Mouse (Mus musculus): ENCODE measurements around the gene Pip4k2a.

DNA sequence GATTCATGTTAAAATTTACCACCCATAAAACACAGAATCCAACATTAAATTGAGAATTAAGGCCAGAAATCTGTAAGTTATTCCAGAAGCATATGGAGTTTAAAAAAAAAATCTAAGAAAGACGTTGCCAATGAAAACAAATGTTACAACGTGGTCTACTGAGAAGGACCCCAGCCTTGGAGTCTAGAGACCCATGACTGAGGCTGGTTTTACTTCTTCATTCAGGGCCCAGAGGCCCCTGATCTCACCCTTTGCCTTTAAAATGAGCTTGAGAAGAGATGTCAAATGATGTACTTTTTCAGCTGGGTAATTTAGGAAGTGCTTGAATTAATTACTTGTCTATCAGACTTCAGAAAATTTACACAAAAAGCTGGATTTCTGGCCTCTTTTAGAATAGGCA, 83.2 kb downstream of the Pip4k2a start:
- TF ChIP-seq GATA1 (IDR thresholded peaks at IDR 0.05; ENCODE audit: borderline replicate concordance, low read length) (no peak), CTCF (IDR thresholded peaks at IDR 0.05; ENCODE audit: low read depth, low read length) (no peak)

All from G1E (cell line).